Mouse (Mus musculus): Measurements from ENCODE around the gene Atg7.

Atg7 gene

DNA sequence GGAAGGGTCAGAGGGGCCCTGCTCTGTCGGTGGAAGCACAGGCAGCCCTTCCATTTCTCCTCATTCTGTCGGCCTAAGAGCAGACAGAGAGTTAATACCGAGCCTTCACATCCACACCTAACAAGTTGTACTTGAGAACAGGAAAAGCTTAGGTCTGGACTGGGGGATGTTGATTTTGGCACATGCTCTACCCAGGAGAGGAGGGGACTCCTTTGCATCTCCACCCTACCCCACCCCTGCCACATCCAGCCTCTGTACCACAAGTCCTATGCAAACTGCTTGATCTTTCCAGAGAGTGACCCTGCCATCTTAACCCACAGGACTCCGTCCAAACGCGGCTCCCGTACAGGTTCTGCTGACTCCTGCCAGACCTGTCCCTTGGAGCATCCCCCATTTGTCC lies 178.7 kb downstream of the Atg7 start:
- DNase-seq, result no peak

GRCm38 (mm10) chr6:114826889-114827288 lies 184.0 kb downstream of the Atg7 start:
- DNase-seq, result no peak

GRCm38 (mm10) chr6:114829660-114830438 lies 187.0 kb downstream of the Atg7 start:
- no peak for DNase-seq

- DNase-seq, result no peak
Observed at GRCm38 (mm10) chr6:114831807-114832206, 188.9 kb downstream of the Atg7 start.

- no peak for DNase-seq
Observed at GRCm38 (mm10) chr6:114833058-114833685, 190.3 kb downstream of the Atg7 start.

- no peak for DNase-seq
Observed at GRCm38 (mm10) chr6:114833791-114834346, 191.0 kb downstream of the Atg7 start.

GRCm38 (mm10) chr6:114835344-114835743 lies 192.4 kb downstream of the Atg7 start:
- DNase-seq, result no peak

DNA sequence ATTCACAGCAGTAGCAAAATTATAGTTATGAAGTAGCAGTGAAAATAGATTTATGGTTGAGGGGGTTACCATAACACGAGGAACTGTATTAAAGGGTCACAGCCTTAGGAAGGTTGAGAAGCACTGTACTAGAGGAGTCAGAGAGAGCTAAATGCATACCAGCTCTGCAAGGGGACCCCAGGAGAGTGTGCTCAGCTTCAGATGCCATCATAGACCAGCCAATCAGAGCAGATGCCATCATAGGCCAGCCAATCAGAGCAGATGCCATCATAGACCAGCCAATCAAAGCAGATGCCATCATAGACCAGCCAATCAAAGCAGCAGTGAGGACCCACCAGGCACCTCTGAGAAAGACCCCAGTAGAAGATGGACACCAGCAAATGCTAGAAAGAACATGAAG lies 192.9 kb downstream of the Atg7 start:
- no peak for DNase-seq

GRCm38 (mm10) chr6:114836433-114836832 lies 193.5 kb downstream of the Atg7 start:
- DNase-seq, result no peak

DNA sequence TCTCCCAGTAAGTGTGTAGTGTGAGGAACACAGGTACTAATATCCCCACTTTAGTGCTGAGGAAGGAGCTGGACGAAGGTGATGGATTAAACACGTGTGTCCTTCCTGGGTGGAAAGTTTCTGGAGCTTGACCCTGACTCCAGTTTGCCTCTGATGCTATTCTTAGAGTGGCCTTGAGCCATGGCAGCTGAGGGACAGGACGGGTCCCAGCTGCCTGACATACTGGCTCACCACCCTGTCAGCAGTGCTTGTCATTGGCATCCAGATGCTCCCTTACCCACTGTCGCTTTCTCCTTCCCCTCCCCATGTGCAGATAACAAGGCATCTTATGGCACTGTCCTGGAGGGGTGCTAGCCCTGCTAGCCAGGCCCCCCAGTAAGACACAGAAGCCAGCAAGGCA lies 196.0 kb downstream of the Atg7 start:
- DNase-seq, result no peak

- DNase-seq, result no peak
Observed at GRCm38 (mm10) chr6:114840012-114840411, 197.1 kb downstream of the Atg7 start.

DNA sequence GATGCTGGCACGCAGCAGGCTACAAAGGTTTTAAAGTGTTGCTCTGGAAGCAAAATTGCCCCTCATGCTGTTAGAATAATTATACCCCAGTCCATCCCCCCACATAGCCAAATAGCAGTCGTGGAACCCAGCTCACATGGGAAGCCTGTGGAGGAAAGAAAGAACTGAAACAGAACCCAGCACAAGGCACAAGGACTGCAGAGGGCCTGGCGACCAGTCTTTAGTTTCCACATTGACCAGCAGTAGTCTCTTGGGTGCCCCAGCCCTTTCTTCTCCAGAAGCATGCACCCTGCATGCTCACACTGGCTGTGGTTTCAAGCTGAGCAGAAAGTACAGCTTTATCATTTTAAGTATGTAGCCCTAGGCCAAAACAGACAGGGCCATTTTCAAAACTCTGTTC lies 199.2 kb downstream of the Atg7 start:
- DNase-seq, result no peak

DNA sequence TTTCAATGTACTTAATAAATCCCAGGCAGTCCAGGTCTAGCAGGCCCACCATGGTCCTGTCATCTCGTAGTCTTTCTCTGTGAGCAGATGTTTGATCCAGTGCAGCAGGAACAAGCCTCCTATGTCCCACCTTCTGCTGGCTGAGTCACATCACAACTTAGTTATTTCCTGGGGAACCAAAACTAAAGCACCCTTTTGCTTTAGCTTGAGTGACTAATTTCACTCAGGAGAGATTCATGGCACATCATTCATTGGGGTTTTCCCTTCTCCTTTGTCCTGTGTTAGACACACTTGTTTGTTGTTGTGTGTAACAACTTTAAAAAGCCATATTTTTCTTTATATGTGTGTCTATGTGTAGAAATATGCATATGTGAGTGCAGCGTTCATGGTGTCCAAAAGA lies 200.0 kb downstream of the Atg7 start:
- no peak for DNase-seq

DNA sequence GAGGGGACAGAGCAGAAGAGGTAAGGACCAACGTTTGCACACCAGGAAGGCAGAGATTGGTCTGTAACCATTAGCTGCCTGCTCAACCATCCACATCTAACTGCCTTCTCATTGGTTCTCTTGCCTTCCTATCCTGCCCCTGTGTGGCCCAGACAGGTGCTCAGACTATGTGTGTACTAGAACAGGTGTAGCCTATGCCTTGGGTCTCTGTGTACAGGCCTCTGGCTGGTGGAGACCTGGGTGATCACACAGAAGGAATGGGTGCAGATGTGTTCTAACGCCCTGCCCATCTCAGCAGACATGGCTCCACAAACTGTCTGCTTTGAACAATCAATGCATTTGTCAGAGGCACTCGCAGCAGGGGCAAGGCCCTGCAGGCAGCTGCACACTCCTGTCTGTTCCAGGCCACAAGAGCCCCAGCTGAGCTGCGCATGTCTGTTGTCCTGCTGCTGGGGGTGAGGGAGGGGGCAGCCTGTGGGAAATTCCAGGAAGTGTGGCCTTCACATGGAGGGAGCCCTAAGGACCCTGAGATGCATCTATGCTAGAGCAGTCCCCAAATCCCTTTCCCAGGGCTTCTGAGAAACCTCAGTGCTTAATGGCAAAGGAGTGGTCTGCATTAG lies 203.4 kb downstream of the Atg7 start:
- no peak for DNase-seq

DNA sequence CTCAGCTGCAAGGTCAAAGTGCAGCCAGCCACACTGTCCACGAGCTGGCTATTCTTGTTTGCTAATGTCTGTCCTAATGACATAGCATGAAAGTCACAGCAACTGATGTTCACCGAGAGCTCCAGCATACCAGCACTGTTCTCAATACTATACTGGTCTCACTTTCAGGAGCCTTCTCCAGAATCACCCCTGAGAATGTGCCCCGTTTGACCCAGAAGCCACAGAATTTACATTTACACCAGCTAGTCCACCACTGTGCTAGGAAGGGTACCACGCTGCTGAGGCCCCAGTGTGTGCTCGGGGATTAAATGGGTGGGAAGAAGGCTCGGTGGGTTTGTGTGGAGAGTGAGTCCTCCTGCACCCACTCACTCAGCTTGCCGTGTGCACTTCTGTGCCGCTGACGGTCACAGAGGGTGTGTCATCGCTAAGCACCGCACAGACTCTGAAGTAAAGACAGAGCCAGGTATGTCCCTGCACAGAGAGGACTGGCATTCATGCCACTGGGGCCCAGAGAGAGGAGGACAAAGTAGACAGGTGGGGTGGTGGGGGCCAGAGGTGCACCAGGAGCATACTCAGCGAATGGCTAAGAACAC lies 204.8 kb downstream of the Atg7 start:
- no peak for DNase-seq

- no peak for DNase-seq
Observed at GRCm38 (mm10) chr6:114848761-114849160, 205.9 kb downstream of the Atg7 start.

DNA sequence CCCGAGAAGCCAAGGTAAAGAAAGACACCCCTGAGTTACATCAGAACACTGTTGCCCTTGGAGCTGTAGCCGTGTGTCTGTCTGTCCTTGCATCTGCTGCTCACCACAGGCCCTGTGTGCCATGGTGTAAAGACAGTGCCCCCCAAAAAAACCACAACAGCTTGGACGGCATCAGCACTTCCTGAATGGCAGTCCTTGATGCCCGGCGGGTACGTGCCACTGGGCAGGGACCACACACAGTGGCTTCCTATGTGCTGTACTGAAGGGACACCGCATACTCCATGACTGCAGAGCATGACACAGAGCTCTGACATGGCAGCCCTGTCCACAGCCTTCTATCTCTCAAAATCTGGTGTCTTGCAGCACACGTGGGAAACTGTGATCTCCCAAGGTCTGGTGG lies 206.9 kb downstream of the Atg7 start:
- no peak for DNase-seq

DNA sequence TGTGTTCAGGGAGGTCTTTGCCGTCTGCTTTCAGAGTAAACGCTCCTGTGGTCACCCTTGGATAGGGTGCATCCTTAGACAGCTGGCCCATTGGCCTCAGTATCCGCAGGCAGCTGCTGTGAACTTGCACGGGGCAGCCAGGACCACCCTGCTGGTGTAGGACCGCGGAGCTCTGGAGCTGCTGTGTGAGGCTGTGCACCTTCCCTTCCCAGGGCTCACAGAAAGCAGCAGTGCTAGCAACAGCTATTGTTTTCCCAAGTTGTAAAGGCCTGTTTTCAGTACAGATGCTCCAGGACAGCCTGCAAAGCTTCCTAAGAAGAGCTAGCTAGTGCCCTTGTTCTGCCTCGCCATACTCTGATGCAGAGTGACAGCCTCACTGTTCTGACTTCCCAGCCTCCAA lies 208.8 kb downstream of the Atg7 start:
- no peak for DNase-seq

- DNase-seq, result no peak
Observed at GRCm38 (mm10) chr6:114852739-114853138, 209.8 kb downstream of the Atg7 start.

- DNase-seq, result no peak
Observed at GRCm38 (mm10) chr6:114854368-114854767, 211.5 kb downstream of the Atg7 start.

DNA sequence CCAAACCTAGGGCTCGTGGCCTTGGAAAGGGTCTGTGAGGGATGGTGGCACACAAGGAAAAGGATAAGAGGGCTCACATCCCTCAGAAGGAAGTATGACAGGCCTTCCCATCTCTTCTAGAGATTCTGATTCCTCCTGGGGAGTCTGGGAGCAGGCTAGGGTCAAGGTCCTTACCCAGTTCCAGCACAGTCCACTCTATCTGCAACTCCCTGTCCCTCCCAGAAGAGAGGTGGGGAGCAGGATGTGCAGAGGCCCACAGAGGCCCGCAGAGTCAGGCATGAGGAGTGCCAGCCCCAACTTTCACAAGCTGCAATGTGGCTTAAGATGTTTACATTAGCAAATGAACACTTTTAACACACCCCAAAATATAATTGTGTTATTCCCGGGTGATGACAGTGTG lies 212.7 kb downstream of the Atg7 start:
- no peak for DNase-seq

- no peak for DNase-seq
Observed at GRCm38 (mm10) chr6:114856501-114856900, 213.6 kb downstream of the Atg7 start.

- DNase-seq, result peak; percentile 46
Observed at GRCm38 (mm10) chr6:114857996-114858721, 215.3 kb downstream of the Atg7 start.
